Mouse (Mus musculus): Measurements from ENCODE around the gene Retn.

Gene Retn

DNA sequence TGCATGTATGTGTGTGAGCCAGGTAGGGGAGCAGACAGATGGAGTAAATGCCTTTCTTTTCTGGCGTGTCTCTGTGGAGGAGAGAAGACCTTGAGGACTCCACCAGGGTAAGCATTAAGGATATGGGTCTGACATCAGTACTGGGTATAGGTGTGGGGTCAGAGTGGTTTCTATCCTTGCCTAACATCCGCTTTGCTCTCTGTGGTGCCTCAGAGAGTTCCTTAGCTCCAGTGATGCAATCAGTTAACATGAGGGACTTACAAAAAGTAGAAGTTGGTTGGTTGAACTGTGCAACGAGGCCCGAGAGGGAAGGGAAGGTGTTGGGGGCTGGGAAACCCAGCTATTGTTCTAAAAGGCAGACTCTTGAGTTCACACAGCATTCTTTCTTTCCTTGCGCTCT lies 8.8 kb downstream of the Retn start:
- peak; percentile 26 to 47 for DNase-seq

DNA sequence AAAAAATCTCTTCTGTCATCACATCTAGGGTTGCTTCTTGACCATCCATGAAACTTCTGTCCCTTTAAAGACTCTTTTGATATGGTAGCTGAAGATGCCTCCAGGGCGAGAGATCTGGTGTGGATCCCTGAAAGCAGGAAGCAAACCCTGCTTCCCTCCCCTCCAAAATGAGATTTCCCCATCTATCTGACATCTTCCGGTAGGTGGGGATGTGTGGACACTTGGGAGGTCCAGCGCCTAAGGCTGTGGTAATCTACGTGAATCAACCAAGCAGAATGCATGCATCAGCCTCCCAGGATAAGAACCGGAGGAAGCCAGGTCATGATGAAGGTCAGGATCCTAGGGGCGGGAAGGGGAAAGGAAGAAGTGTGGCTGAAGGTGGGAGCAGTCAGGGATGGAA lies 9.9 kb downstream of the Retn start, which contains the start of gene Mcemp1:
TSS of gene Mcemp1 (plus strand) at position 248 of the 400 bp plus-strand sequence.
- DNase-seq: peak; percentile 28 to 39

DNA sequence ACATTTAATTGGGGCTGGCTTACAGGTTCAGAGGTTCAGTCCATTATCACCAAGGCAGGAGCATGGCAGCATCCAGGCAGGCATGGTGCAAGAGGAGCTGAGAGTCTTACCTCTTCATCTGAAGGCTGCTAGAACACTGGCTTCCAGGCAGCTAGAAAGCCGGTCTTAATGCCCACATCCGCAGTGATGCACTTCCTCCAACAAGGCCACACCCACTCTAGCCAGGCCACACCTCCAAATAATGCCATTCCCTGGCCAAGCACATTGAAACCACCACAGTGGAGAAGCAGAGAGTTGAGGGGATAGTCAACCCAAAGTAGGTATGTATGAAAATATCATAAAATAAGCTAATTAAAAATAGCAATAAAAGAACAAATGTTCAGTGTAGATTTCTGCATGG lies 14.8 kb downstream of the Retn start:
- peak; percentile 51 to 69 for DNase-seq

GRCm38 (mm10) chr8:3671980-3672491 lies 16.5 kb downstream of the Retn start, which contains the start of gene Fcor:
Fcor (minus strand) TSS chr8:3672362.
- DNase-seq: peak; percentile 82 to 83

- DNase-seq: no peak
These were observed 19.1 kb downstream of the Retn start for GRCm38 (mm10) chr8:3674671-3675070.

DNA sequence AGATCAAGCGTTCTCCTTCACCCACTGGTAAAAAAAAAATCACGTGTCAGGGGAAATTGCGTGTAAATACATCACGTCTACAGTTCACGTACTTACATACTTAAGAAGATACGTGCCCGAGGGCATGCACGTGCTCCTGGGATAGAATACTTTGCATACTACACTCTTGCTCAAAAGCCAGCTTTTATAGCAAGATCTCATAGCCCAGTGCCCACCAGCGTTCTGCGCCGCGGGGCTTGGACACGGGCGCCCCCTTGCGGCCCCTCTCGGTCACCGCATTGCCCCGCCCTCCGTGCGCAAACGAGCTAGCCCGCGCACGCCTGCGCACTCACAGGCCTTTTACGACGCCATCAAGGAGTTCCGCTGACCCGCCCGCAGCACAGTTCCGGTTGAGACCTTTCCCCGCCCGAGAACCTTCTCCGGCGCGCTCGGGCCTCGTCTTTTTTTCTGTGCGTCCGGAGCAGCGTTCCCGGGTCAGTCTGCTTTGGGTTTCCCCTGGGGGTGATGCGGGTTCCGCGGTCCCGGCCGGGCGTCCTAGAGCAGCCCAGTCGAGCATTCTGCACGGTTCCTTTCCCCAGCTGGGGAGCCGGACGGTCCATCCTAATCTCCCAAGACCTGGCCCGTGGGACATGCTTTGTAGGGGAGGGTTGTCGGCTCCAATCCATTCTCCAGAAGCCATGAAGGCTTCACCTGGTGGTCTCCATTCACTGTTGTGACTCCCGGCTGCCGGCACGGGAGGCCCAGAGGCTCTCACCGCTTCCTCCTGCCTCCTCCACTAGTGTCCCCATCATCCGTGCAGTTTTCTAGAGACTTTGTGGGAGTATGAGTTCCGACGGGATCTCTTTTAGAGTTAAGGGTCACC lies 20.8 kb downstream of the Retn start, which contains the start of gene Trappc5:
TSS of gene Trappc5 (plus strand) at position 169 of the 862 bp plus-strand sequence.
- DNase-seq: peak; percentile 93 to 94

GRCm38 (mm10) chr8:3676993-3677579 lies 21.5 kb downstream of the Retn start:
- DNase-seq: peak; percentile 22 to 36

- DNase-seq: no peak
These were observed 23.3 kb downstream of the Retn start for GRCm38 (mm10) chr8:3678831-3679230.

- no peak for DNase-seq
These were observed 23.7 kb downstream of the Retn start for GRCm38 (mm10) chr8:3679236-3679635.

DNA sequence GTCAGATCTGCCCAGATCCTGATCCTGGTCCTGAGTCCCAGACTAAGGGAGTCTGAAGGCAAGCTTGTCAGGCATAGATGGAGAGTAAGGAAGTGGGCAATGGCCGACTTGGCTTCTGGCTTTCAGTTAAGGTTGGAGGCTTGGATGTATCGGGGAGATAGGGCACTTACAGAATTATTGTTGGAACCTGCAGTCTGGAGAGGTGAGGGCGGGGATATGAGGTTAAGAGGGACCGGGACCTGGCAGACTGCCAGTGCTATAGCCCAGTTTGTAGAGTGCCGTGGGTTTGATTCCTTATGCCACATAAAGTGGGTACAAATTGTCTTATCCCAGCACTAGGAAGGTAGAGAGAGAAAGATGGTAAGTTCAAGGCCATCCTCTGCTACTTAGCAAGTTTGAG lies 24.1 kb downstream of the Retn start:
- no peak for DNase-seq

DNA sequence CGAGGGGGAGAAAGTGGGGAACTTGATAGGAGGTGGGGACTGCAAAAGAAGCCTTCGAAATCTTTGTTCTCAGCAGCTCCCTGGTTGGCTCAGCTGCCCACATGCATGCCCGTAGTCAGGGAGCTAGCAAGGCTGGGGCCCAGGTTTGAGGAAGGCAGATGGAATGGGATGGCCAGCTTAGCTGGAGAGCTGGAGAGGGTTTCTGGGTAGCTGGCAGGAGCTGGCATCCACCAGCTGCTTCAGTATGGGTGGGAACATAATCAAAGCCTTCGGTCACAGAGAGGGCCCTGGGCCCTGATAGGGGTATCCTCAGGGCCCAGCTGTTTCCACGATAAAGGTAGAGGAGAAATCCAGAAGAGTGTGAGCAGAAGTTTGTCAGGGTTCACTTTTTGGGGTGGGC lies 26.9 kb downstream of the Retn start:
- no peak for DNase-seq

- no peak for DNase-seq
These were observed 28.0 kb downstream of the Retn start for GRCm38 (mm10) chr8:3683408-3684176.

DNA sequence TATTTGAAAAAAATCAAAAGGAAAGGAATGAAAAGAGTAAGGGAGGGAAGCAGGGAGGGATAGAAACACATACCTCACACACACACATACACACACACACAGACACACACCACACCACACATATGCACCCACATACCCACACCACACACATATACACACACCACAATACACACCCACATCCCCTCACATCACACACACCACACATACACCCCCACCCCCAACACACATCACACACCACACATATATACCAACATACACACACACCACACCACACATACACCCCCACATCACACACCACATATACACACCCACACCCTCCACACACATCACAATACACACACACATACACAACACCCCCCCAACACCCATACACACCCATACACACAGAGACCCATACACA lies 29.0 kb downstream of the Retn start:
- no peak for DNase-seq

GRCm38 (mm10) chr8:3685422-3685821 lies 29.9 kb downstream of the Retn start:
- DNase-seq: no peak

GRCm38 (mm10) chr8:3687537-3687936 lies 32.0 kb downstream of the Retn start:
- DNase-seq: no peak

DNA sequence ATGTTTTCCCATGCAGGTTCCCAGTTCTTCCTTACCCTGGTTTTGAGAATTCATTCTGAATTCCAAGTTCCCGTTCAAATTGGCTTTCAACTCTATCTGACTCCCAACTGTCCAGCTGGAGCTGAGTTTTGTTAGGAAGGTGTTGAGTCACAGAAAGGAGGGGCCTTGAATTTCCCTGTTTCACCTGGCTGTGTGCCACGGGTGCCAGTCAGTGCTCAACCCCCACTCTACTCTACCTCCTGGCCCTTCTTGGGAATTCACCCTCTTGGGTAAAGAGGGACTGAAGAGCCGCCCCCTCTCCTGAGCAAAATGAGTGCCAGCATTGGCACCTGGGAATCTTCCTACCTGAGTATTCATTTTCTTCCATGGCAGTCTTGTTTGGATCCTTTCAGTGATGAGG lies 35.2 kb downstream of the Retn start:
- peak in 1 of 2 experiments; percentile 36 for DNase-seq

- no peak for DNase-seq
These were observed 38.6 kb downstream of the Retn start, which contains the start of gene Fcer2a for GRCm38 (mm10) chr8:3694121-3694520. Fcer2a (minus strand) TSS chr8:3694175.

GRCm38 (mm10) chr8:3701491-3701890 lies 45.9 kb downstream of the Retn start:
- DNase-seq: no peak

- DNase-seq: no peak
These were observed 50.1 kb downstream of the Retn start for GRCm38 (mm10) chr8:3705711-3706110.

DNA sequence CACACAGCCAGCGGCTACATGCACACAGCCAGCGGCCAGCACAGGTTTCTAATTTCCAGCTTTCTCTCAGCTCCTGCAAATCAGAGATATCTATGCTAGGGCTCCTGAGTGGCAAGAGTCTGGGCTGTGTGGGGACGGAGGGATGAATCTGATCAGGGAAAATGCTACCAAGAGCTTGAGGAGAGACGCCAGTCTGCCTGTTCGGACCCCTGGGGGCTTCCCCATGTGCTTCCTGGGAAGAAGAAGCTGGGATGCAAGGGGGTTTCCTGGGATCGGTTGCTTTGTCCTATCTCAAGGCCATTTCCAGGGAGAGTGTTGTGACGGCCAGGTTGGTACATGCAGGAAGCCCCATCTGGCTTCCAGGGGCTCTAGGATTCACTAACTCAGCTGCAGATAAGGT lies 52.0 kb downstream of the Retn start:
- no peak for DNase-seq
